In genomic region chr9:21369080-21369479, GRCm38 (mm10) we compare ENCODE assay signal across 8 mouse cellular contexts. TPM values are rescaled to one million over a fixed set of nuclear protein-coding genes. Genes with fewer than 3 reads are reported as not detected.
DNase-seq lines count a peak whose midpoint lies in the region; ATAC-seq and TF ChIP-seq lines count a peak whose summit lies in the region.

No protein-coding gene starts in this region.

- no peak for TF ChIP-seq CTCF in stomach, postnatal 0 days (IDR thresholded peaks at IDR 0.05; ENCODE audit: low read depth)

- TF ChIP-seq EP300 in stomach, postnatal 0 days (optimal IDR thresholded peaks at IDR 0.05) = no peak

- intact Hi-C loops in gastrocnemius, postnatal 14 days (cut with DNase I; ENCODE audit: low total_unique reads) = no loop called here

- H3K4me2 ChIP-seq in neural tube, embryonic 11.5 days (ENCODE audit: low read depth) = peak overlapping the region; percentile 88
- peak overlapping the region; percentile 75 for H3K4me2 ChIP-seq in liver, embryonic 12.5 days
- H3K4me2 ChIP-seq in stomach, postnatal 0 days (replicated peaks; ENCODE audit: low read depth) = peak overlapping the region; percentile 80

- H3K4me3 ChIP-seq in neural tube, embryonic 11.5 days (ENCODE audit: low read depth, low read length) = peak overlapping the region; percentile 79
- H3K4me3 ChIP-seq in liver, embryonic 12.5 days = peak overlapping the region; percentile 72
- H3K4me3 ChIP-seq in stomach, postnatal 0 days (ENCODE audit: low read depth, low read length) = peak overlapping the region; percentile 68

- H3K9me3 ChIP-seq in neural tube, embryonic 11.5 days (ENCODE audit: control insufficient read depth, low read length) = no peaks in the 10 kb centered on the region
- no peaks in the 10 kb centered on the region for H3K9me3 ChIP-seq in liver, embryonic 12.5 days (replicated peaks)
- no peaks in the 10 kb centered on the region for H3K9me3 ChIP-seq in stomach, postnatal 0 days (ENCODE audit: control insufficient read depth, low read length)

- WGBS in neural tube, embryonic 11.5 days = 67% methylated on average over 11 of the region's 11 CpGs
- WGBS in liver, embryonic 12.5 days (ENCODE audit: insufficient replicate concordance) = 41% methylated on average over 11 of the region's 11 CpGs
- 53% methylated on average over 11 of the region's 11 CpGs for WGBS in stomach, postnatal 0 days

- peak overlapping the region; percentile 5; the same call in 1 of the 2 replicates for H3K9ac ChIP-seq in neural tube, embryonic 11.5 days (ENCODE audit: low read length)
- peak overlapping the region; percentile 76 for H3K9ac ChIP-seq in liver, embryonic 12.5 days
- H3K9ac ChIP-seq in stomach, postnatal 0 days (ENCODE audit: low read length) = no peak overlapping the region

- ATAC-seq in neural tube, embryonic 11.5 days (ENCODE audit: insufficient read depth, low FRiP score, low TSS enrichment) = no peak
- no peak for ATAC-seq in liver, embryonic 12.5 days
- ATAC-seq in stomach, postnatal 0 days (ENCODE audit: low FRiP score, low TSS enrichment) = no peak

- DNase-seq in cerebellum, adult 8-10 months = peak; percentile 27
- DNase-seq in cerebellum, postnatal 14 days = no peak
- DNase-seq in neural tube, embryonic 11.5 days (ENCODE audit: low spot score) = no peak
- no peak for DNase-seq in neural tube, embryonic 10.5 days (ENCODE audit: extremely low spot score, low spot score)
- no peak for DNase-seq in stomach, postnatal 0 days (ENCODE audit: low spot score)
- DNase-seq in spleen, postnatal 36 days (ENCODE audit: low spot score in 2 of 2) = no peak
- DNase-seq in gastrocnemius, postnatal 14 days = no peak

- no peak overlapping the region for H3K27ac ChIP-seq in neural tube, embryonic 11.5 days (ENCODE audit: low read depth, low read length)
- H3K27ac ChIP-seq in liver, embryonic 12.5 days = no peak overlapping the region
- no peak overlapping the region for H3K27ac ChIP-seq in stomach, postnatal 0 days (replicated peaks)

- H3K36me3 ChIP-seq in neural tube, embryonic 11.5 days (ENCODE audit: control insufficient read depth, insufficient read depth, low read length) = no peaks in the 10 kb centered on the region
- H3K36me3 ChIP-seq in liver, embryonic 12.5 days = peaks cover 27% of the 10 kb centered on the region
- no peaks in the 10 kb centered on the region for H3K36me3 ChIP-seq in stomach, postnatal 0 days (ENCODE audit: control insufficient read depth, insufficient read depth, low read length)

- H3K4me1 ChIP-seq in neural tube, embryonic 11.5 days (ENCODE audit: control insufficient read depth, insufficient read depth, low read length) = peaks cover 7% of the 10 kb centered on the region; the same call in 1 of the 2 replicates
- H3K4me1 ChIP-seq in liver, embryonic 12.5 days = peaks cover 51% of the 10 kb centered on the region
- H3K4me1 ChIP-seq in stomach, postnatal 0 days (replicated peaks; ENCODE audit: control insufficient read depth, insufficient read depth) = no peaks in the 10 kb centered on the region

- no peaks in the 10 kb centered on the region for H3K27me3 ChIP-seq in neural tube, embryonic 11.5 days (ENCODE audit: control insufficient read depth, insufficient read depth, low read length)
- H3K27me3 ChIP-seq in liver, embryonic 12.5 days (replicated peaks) = no peaks in the 10 kb centered on the region
- H3K27me3 ChIP-seq in stomach, postnatal 0 days (ENCODE audit: control insufficient read depth, insufficient read depth, low read length) = no peaks in the 10 kb centered on the region

RNA-seq across cellular contexts. Expression of gene Ilf3, which starts 1.4 kb away (rescaled TPM):
- 270 and 288 TPM in 2 replicates for polyA plus RNA-seq in neural tube, embryonic 11.5 days (2014; fragmentation: Nextera tagmentation; extraction: Ambion mirVana)
- 84.1 and 85.3 TPM in 2 replicates for polyA plus RNA-seq in liver, embryonic 12.5 days (2016; fragmentation: Nextera tagmentation; extraction: Ambion mirVana)
- 41.4 and 45.2 TPM in 2 replicates for polyA plus RNA-seq in stomach, postnatal 0 days (2015; fragmentation: Nextera tagmentation; extraction: Ambion mirVana)
- total RNA-seq in gastrocnemius, postnatal 14 days (2021) = 10 to 100 TPM; 22.3 to 28.5 TPM

RNA-seq across cellular contexts. Expression of gene Qtrt1, which starts 42.6 kb away (rescaled TPM):
- polyA plus RNA-seq in neural tube, embryonic 11.5 days (2014; fragmentation: Nextera tagmentation; extraction: Ambion mirVana) = 47.8 and 51.8 TPM in 2 replicates
- 31.2 and 32.7 TPM in 2 replicates for polyA plus RNA-seq in liver, embryonic 12.5 days (2016; fragmentation: Nextera tagmentation; extraction: Ambion mirVana)
- polyA plus RNA-seq in stomach, postnatal 0 days (2015; fragmentation: Nextera tagmentation; extraction: Ambion mirVana) = 27.9 and 30.8 TPM in 2 replicates
- 1 to 10 TPM; 5.5 to 8.1 TPM for total RNA-seq in gastrocnemius, postnatal 14 days (2021)

RNA-seq across cellular contexts. Expression of gene Slc44a2, which starts 48.6 kb away (rescaled TPM):
- 79.1 and 81.5 TPM in 2 replicates for polyA plus RNA-seq in neural tube, embryonic 11.5 days (2014; fragmentation: Nextera tagmentation; extraction: Ambion mirVana)
- 29.2 and 32.5 TPM in 2 replicates for polyA plus RNA-seq in liver, embryonic 12.5 days (2016; fragmentation: Nextera tagmentation; extraction: Ambion mirVana)
- 55.2 and 62.6 TPM in 2 replicates for polyA plus RNA-seq in stomach, postnatal 0 days (2015; fragmentation: Nextera tagmentation; extraction: Ambion mirVana)
- total RNA-seq in gastrocnemius, postnatal 14 days (2021) = 100 to 1,000 TPM; 104 to 117 TPM

RNA-seq across cellular contexts. Expression of gene Dnm2, which starts 55.6 kb away (rescaled TPM):
- 66.3 and 69.7 TPM in 2 replicates for polyA plus RNA-seq in neural tube, embryonic 11.5 days (2014; fragmentation: Nextera tagmentation; extraction: Ambion mirVana)
- 72.2 and 75.5 TPM in 2 replicates for polyA plus RNA-seq in liver, embryonic 12.5 days (2016; fragmentation: Nextera tagmentation; extraction: Ambion mirVana)
- polyA plus RNA-seq in stomach, postnatal 0 days (2015; fragmentation: Nextera tagmentation; extraction: Ambion mirVana) = 76.0 and 78.4 TPM in 2 replicates
- 10 to 100 TPM; 47.8 to 48.0 TPM for total RNA-seq in gastrocnemius, postnatal 14 days (2021)

RNA-seq across cellular contexts. Expression of gene Ap1m2, which starts 56.9 kb away (rescaled TPM):
- 2.0 and 2.7 TPM in 2 replicates for polyA plus RNA-seq in neural tube, embryonic 11.5 days (2014; fragmentation: Nextera tagmentation; extraction: Ambion mirVana)
- 0.10 and 0.25 TPM in 2 replicates for polyA plus RNA-seq in liver, embryonic 12.5 days (2016; fragmentation: Nextera tagmentation; extraction: Ambion mirVana)
- 84.9 and 90.6 TPM in 2 replicates for polyA plus RNA-seq in stomach, postnatal 0 days (2015; fragmentation: Nextera tagmentation; extraction: Ambion mirVana)
- total RNA-seq in gastrocnemius, postnatal 14 days (2021) = not detected
